Mouse (Mus musculus): Measurements from ENCODE around the gene DXBay18. TPM values are rescaled to one million over a fixed set of nuclear protein-coding genes. Genes with fewer than 3 reads are reported as not detected.

The DXBay18 gene
- not detected for polyA plus RNA-seq (2014; fragmentation: Illumina TruSeq; extraction: RNeasy Lipid Tissue Mini Kit (QIAGEN cat#74804); ENCODE audit: low read depth, low replicate concordance)

DNA sequence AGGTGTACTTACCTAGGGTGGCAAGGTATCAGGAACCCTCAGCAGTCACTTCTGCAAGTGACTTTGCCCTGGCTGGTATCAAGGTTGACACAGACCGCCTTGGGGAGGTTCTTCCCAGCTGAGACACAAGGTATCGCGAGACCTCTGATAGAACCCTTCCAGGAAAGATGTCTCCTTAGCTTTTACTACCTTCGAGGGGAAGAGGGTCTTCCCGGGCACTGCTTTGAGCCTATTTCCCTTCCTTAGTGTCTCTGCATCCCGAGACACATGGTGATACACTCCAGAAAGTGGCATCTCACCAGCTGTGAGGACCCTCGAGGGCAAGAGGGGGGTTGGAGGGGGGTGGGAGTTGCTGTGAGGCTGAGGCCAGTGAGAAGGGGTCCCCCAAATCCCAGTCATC is at the start of gene DXBay18:
Gene DXBay18, minus strand, starts transcription at position 101 of the 400 bp plus-strand sequence.

DNA sequence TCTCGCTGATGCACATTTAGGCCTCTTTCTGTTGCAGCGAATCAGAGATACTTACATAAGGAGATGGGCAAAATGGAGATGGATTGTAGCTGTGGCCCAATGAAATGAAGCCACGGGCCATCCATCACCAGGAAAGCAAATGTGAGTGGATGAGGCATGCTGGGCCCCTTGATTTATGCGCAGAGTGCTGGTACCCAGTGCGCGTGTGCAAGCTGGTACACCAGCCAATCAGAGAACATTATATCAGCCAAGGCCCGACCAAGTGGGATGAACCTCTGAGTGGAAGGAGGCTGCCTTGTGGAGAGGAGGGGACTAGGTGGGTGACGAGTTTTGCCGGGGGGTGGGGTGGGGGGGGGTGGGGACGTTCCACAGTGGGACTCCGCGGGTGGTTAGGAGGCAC is 42.7 kb upstream of the DXBay18 start, which contains the start of gene Xlr3b:
Gene Xlr3b, plus strand, starts transcription at position 274 of the 400 bp plus-strand sequence.

DNA sequence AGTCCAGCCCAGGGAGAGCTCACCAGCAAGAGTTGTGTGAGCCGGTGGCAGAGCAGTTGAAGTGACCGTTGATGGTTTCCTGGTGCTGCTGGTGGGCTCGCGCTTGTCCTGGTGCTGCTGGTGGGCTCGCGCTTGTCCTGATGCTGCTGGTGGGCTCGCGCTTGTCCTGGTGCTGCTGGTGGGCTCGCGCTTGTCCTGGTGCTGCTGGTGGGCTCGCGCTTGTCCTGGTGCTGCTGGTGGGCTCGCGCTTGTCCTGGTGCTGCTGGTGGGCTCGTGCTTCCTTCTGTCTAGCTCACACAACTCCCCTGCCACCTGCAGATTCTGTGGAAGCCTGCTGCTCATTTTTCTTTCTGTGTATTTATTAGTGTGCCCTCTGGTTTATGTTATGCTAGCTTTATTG is 27.6 kb upstream of the DXBay18 start, which contains the start of gene Spin2d:
Gene Spin2d, minus strand, starts transcription at position 101 of the 400 bp plus-strand sequence.

DNA sequence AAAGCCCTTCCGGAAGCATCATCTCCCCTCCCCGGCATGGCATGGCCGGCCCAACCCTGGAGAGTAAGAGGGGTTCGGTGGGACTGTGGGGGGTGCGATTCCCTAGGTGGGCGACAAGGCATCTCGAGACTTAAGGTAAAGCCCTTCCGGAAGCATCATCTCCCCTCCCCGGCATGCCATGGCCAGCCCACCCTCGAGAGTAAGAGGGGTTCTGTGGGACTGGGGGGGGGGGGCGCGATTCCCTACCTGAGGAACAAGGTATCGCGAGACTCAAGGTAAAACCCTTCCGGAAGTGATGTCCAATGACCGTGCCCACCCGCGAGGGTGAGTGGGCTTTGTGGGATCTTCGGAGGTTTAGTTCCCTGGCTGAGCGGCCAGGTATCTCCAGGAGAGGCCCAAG is 754 bp downstream of the DXBay18 start, which contains the start of gene Xlr5b:
Gene Xlr5b, plus strand, starts transcription at position 301 of the 400 bp plus-strand sequence.

DNA sequence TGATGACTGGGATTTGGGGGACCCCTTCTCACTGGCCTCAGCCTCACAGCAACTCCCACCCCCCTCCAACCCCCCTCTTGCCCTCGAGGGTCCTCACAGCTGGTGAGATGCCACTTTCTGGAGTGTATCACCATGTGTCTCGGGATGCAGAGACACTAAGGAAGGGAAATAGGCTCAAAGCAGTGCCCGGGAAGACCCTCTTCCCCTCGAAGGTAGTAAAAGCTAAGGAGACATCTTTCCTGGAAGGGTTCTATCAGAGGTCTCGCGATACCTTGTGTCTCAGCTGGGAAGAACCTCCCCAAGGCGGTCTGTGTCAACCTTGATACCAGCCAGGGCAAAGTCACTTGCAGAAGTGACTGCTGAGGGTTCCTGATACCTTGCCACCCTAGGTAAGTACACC is 32.5 kb downstream of the DXBay18 start, which contains the start of gene Gm14685:
Gene Gm14685, plus strand, starts transcription at position 301 of the 400 bp plus-strand sequence.

DNA sequence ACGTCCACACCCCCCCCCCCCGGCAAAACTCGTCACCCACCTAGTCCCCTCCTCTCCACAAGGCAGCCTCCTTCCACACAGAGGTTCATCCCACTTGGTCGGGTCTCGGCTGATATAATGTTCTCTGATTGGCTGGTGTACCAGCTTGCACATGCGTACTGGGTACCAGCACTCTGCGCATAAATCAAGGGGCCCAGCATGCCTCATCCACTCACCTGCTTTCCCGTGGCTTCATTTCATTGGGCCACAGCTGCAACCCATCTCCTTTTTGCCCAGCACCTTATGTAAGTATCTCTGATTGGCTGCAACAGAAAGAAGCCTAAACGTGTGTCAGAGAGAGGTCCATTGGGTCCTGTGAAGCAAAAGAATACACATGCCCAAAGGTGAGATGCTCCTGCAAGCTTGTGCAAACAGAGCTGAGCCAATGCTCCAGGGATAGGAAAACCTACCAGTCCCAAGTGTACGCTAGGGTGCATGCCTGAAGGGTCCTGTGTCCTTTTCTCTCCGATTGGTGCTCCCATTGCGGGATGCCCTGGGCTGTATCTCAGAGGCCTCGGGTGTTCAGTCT is 52.2 kb downstream of the DXBay18 start, which contains the start of gene Xlr3a:
Gene Xlr3a, minus strand, starts transcription at position 155 of the 568 bp plus-strand sequence.

Other genes with a start within 250 kb of the DXBay18 start
- 36.7 TPM for gene Cetn2, start 231.0 kb downstream of the DXBay18 start, polyA plus RNA-seq (2014; fragmentation: Illumina TruSeq; extraction: RNeasy Lipid Tissue Mini Kit (QIAGEN cat#74804); ENCODE audit: low read depth, low replicate concordance)
- gene Nsdhl, start 230.9 kb downstream of the DXBay18 start, polyA plus RNA-seq (2014; fragmentation: Illumina TruSeq; extraction: RNeasy Lipid Tissue Mini Kit (QIAGEN cat#74804); ENCODE audit: low read depth, low replicate concordance): 6.7 TPM
- gene Zfp185, start 162.1 kb downstream of the DXBay18 start, polyA plus RNA-seq (2014; fragmentation: Illumina TruSeq; extraction: RNeasy Lipid Tissue Mini Kit (QIAGEN cat#74804); ENCODE audit: low read depth, low replicate concordance): 2.2 TPM
- not detected for gene Pnma5, start 112.3 kb downstream of the DXBay18 start, polyA plus RNA-seq (2014; fragmentation: Illumina TruSeq; extraction: RNeasy Lipid Tissue Mini Kit (QIAGEN cat#74804); ENCODE audit: low read depth, low replicate concordance)
- gene Pnma3, start 84.7 kb downstream of the DXBay18 start, polyA plus RNA-seq (2014; fragmentation: Illumina TruSeq; extraction: RNeasy Lipid Tissue Mini Kit (QIAGEN cat#74804); ENCODE audit: low read depth, low replicate concordance): not detected
- not detected for gene Xlr4a, start 67.0 kb downstream of the DXBay18 start, polyA plus RNA-seq (2014; fragmentation: Illumina TruSeq; extraction: RNeasy Lipid Tissue Mini Kit (QIAGEN cat#74804); ENCODE audit: low read depth, low replicate concordance)
- 0.71 TPM for gene Xlr3a, start 52.4 kb downstream of the DXBay18 start, polyA plus RNA-seq (2014; fragmentation: Illumina TruSeq; extraction: RNeasy Lipid Tissue Mini Kit (QIAGEN cat#74804); ENCODE audit: low read depth, low replicate concordance)
- not detected for gene Gm14685, start 32.4 kb downstream of the DXBay18 start, polyA plus RNA-seq (2014; fragmentation: Illumina TruSeq; extraction: RNeasy Lipid Tissue Mini Kit (QIAGEN cat#74804); ENCODE audit: low read depth, low replicate concordance)
- not detected for gene Xlr5b, start 654 bp downstream of the DXBay18 start, polyA plus RNA-seq (2014; fragmentation: Illumina TruSeq; extraction: RNeasy Lipid Tissue Mini Kit (QIAGEN cat#74804); ENCODE audit: low read depth, low replicate concordance)
- gene Spin2d, start 27.5 kb upstream of the DXBay18 start, polyA plus RNA-seq (2014; fragmentation: Illumina TruSeq; extraction: RNeasy Lipid Tissue Mini Kit (QIAGEN cat#74804); ENCODE audit: low read depth, low replicate concordance): not detected
- gene Xlr3b, start 42.8 kb upstream of the DXBay18 start, polyA plus RNA-seq (2014; fragmentation: Illumina TruSeq; extraction: RNeasy Lipid Tissue Mini Kit (QIAGEN cat#74804); ENCODE audit: low read depth, low replicate concordance): 0.76 TPM
- 0.50 TPM for gene Xlr4b, start 64.9 kb upstream of the DXBay18 start, polyA plus RNA-seq (2014; fragmentation: Illumina TruSeq; extraction: RNeasy Lipid Tissue Mini Kit (QIAGEN cat#74804); ENCODE audit: low read depth, low replicate concordance)
- 4.1 TPM for gene F8a, start 78.8 kb upstream of the DXBay18 start, polyA plus RNA-seq (2014; fragmentation: Illumina TruSeq; extraction: RNeasy Lipid Tissue Mini Kit (QIAGEN cat#74804); ENCODE audit: low read depth, low replicate concordance)
- gene Xlr4c, start 93.7 kb upstream of the DXBay18 start, polyA plus RNA-seq (2014; fragmentation: Illumina TruSeq; extraction: RNeasy Lipid Tissue Mini Kit (QIAGEN cat#74804); ENCODE audit: low read depth, low replicate concordance): not detected
- not detected for gene Xlr3c, start 115.9 kb upstream of the DXBay18 start, polyA plus RNA-seq (2014; fragmentation: Illumina TruSeq; extraction: RNeasy Lipid Tissue Mini Kit (QIAGEN cat#74804); ENCODE audit: low read depth, low replicate concordance)
- not detected for gene Xlr5a, start 143.5 kb upstream of the DXBay18 start, polyA plus RNA-seq (2014; fragmentation: Illumina TruSeq; extraction: RNeasy Lipid Tissue Mini Kit (QIAGEN cat#74804); ENCODE audit: low read depth, low replicate concordance)
- gene Xlr5c, start 143.5 kb upstream of the DXBay18 start, polyA plus RNA-seq (2014; fragmentation: Illumina TruSeq; extraction: RNeasy Lipid Tissue Mini Kit (QIAGEN cat#74804); ENCODE audit: low read depth, low replicate concordance): not detected
- not detected for gene Gm45015, start 187.4 kb upstream of the DXBay18 start, polyA plus RNA-seq (2014; fragmentation: Illumina TruSeq; extraction: RNeasy Lipid Tissue Mini Kit (QIAGEN cat#74804); ENCODE audit: low read depth, low replicate concordance)
- 7.8 TPM for gene Zfp275, start 193.2 kb upstream of the DXBay18 start, polyA plus RNA-seq (2014; fragmentation: Illumina TruSeq; extraction: RNeasy Lipid Tissue Mini Kit (QIAGEN cat#74804); ENCODE audit: low read depth, low replicate concordance)
- gene Gm18336, start 249.3 kb upstream of the DXBay18 start, polyA plus RNA-seq (2014; fragmentation: Illumina TruSeq; extraction: RNeasy Lipid Tissue Mini Kit (QIAGEN cat#74804); ENCODE audit: low read depth, low replicate concordance): not detected

Measured in heart, adult 10 weeks (tissue).